Mouse (Mus musculus) embryonic facial prominence, embryonic 15.5 days (tissue): ENCODE measurements around the gene Kcnh5. TPM values are rescaled to one million over a fixed set of nuclear protein-coding genes. Genes with fewer than 3 reads are reported as not detected.

ENCODE experiments used
- ATAC-seq: fragments of 200-750 bp; cut with Nextera tagmentation; 2 replicates; pipeline ENCODE4 v1.8.0; 2017; ENCODE audit warnings: low read depth, moderate TSS enrichment; ENCODE audit not compliant: insufficient number of reproducible peaks, low FRiP score, low TSS enrichment
- H3K27ac ChIP-seq: fragments of 300-500 bp; sonication (generic); replicated peaks from 2 replicates; pipeline ENCODE4 v1.5.1; 2015; ENCODE audit warnings: mild to moderate bottlenecking, inconsistent platforms
- H3K27me3 ChIP-seq: fragments of 300-500 bp; sonication (generic); 2 replicates; pipeline ENCODE4 v1.6.1; 2015; ENCODE audit warnings: inconsistent platforms
- H3K36me3 ChIP-seq: fragments of 300-500 bp; sonication (generic); 2 replicates; pipeline ENCODE4 v1.6.1; 2015; ENCODE audit warnings: mild to moderate bottlenecking, inconsistent platforms
- H3K4me1 ChIP-seq: fragments of 300-500 bp; sonication (generic); 2 replicates; pipeline ENCODE4 v1.6.1; 2015; ENCODE audit warnings: inconsistent platforms
- H3K4me2 ChIP-seq: fragments of 300-500 bp; sonication (generic); replicated peaks from 2 replicates; pipeline ENCODE4 v1.6.1; 2015; ENCODE audit warnings: mild to moderate bottlenecking, inconsistent platforms
- H3K4me3 ChIP-seq: fragments of 300-500 bp; sonication (generic); replicated peaks from 2 replicates; pipeline ENCODE4 v1.5.1; 2015; ENCODE audit warnings: mild to moderate bottlenecking, inconsistent platforms
- H3K9ac ChIP-seq: fragments of 300-500 bp; sonication (generic); 2 replicates; pipeline ENCODE4 v1.6.1; 2015; ENCODE audit warnings: inconsistent platforms
- H3K9me3 ChIP-seq: fragments of 300-500 bp; sonication (generic); replicated peaks from 2 replicates; pipeline ENCODE4 v1.6.1; 2016; ENCODE audit warnings: inconsistent platforms
- WGBS: fragments of 180-500 bp; shearing (Covaris S2); methylation state at CpG from one replicate; pipeline ENCODE4 v1.1.7; 2015; 5-methylcytosine and 5-hydroxymethylcytosine counted together
- polyA plus RNA-seq: library from polyadenylated mRNA; unstranded; fragments of >200 nt; fragmentation: Nextera tagmentation; extraction: Ambion mirVana; gene quantifications from 2 replicates; pipeline ENCODE4 v1.2.1, GENCODE M21; 2015

Gene Kcnh5
- polyA plus RNA-seq, 1 experiment from 2014 or later, result 0.39 TPM

GRCm38 (mm10) chr12:75090957-75091356 lies 86.2 kb downstream of the Kcnh5 start:
- WGBS, result 78% methylated on average over 1 of the region's 1 CpGs
- no peaks in the 10 kb centered on the region for H3K9me3 ChIP-seq
- no peaks in the 10 kb centered on the region for H3K4me1 ChIP-seq
- no peak overlapping the region for H3K27ac ChIP-seq
- no peak for ATAC-seq
- H3K4me3 ChIP-seq, result no peak overlapping the region
- H3K4me2 ChIP-seq, result no peak overlapping the region
- H3K36me3 ChIP-seq, result no peaks in the 10 kb centered on the region
- no peak overlapping the region for H3K9ac ChIP-seq
- no peaks in the 10 kb centered on the region for H3K27me3 ChIP-seq

GRCm38 (mm10) chr12:75077175-75077574 lies 100.0 kb downstream of the Kcnh5 start:
- ATAC-seq, result no peak
- Histone ChIP-seq H3K27ac (no peak overlapping the region), H3K4me3 (no peak overlapping the region), H3K9me3 (no peaks in the 10 kb centered on the region), H3K36me3 (no peaks in the 10 kb centered on the region), H3K4me1 (no peaks in the 10 kb centered on the region), H3K27me3 (no peaks in the 10 kb centered on the region), H3K4me2 (no peak overlapping the region), H3K9ac (no peak overlapping the region)
- 66% methylated on average over 5 of the region's 5 CpGs for WGBS

- no peak overlapping the region for H3K27ac ChIP-seq
- no peak for ATAC-seq
- H3K4me1 ChIP-seq, result no peaks in the 10 kb centered on the region
- 89% methylated on average over 2 of the region's 2 CpGs for WGBS
- H3K4me2 ChIP-seq, result no peak overlapping the region
- H3K9me3 ChIP-seq, result no peaks in the 10 kb centered on the region
- no peaks in the 10 kb centered on the region for H3K36me3 ChIP-seq
- H3K4me3 ChIP-seq, result no peak overlapping the region
- no peak overlapping the region for H3K9ac ChIP-seq
- H3K27me3 ChIP-seq, result no peaks in the 10 kb centered on the region
Observed at GRCm38 (mm10) chr12:75071043-75071442, 106.1 kb downstream of the Kcnh5 start.

- Histone ChIP-seq H3K9ac (no peak overlapping the region), H3K27ac (no peak overlapping the region), H3K9me3 (no peaks in the 10 kb centered on the region), H3K36me3 (no peaks in the 10 kb centered on the region), H3K4me3 (no peak overlapping the region), H3K27me3 (no peaks in the 10 kb centered on the region), H3K4me2 (no peak overlapping the region), H3K4me1 (no peaks in the 10 kb centered on the region)
- no peak for ATAC-seq
Observed at GRCm38 (mm10) chr12:75062571-75062970, 114.6 kb downstream of the Kcnh5 start.

GRCm38 (mm10) chr12:75061731-75062130 lies 115.4 kb downstream of the Kcnh5 start:
- WGBS, result 67% methylated on average over 4 of the region's 4 CpGs
- H3K9ac ChIP-seq, result no peak overlapping the region
- no peak overlapping the region for H3K27ac ChIP-seq
- no peak for ATAC-seq
- no peaks in the 10 kb centered on the region for H3K27me3 ChIP-seq
- H3K4me1 ChIP-seq, result no peaks in the 10 kb centered on the region
- no peak overlapping the region for H3K4me2 ChIP-seq
- no peaks in the 10 kb centered on the region for H3K9me3 ChIP-seq
- H3K4me3 ChIP-seq, result no peak overlapping the region
- H3K36me3 ChIP-seq, result no peaks in the 10 kb centered on the region

- Histone ChIP-seq H3K4me1 (no peaks in the 10 kb centered on the region), H3K36me3 (no peaks in the 10 kb centered on the region), H3K27me3 (no peaks in the 10 kb centered on the region), H3K9ac (no peak overlapping the region), H3K9me3 (no peaks in the 10 kb centered on the region), H3K4me3 (no peak overlapping the region), H3K27ac (no peak overlapping the region), H3K4me2 (no peak overlapping the region)
- ATAC-seq, result no peak
- WGBS, result 51% methylated on average over 1 of the region's 1 CpGs
Observed at GRCm38 (mm10) chr12:75053731-75054130, 123.4 kb downstream of the Kcnh5 start.

- Histone ChIP-seq H3K4me3 (no peak overlapping the region), H3K27ac (no peak overlapping the region), H3K4me1 (no peaks in the 10 kb centered on the region), H3K36me3 (no peaks in the 10 kb centered on the region), H3K9ac (no peak overlapping the region), H3K9me3 (no peaks in the 10 kb centered on the region), H3K4me2 (no peak overlapping the region), H3K27me3 (no peaks in the 10 kb centered on the region)
- no peak for ATAC-seq
- 80% methylated on average over 5 of the region's 5 CpGs for WGBS
Observed at GRCm38 (mm10) chr12:75036694-75037093, 140.4 kb downstream of the Kcnh5 start.

- H3K36me3 ChIP-seq, result no peaks in the 10 kb centered on the region
- H3K4me3 ChIP-seq, result no peak overlapping the region
- no peak overlapping the region for H3K9ac ChIP-seq
- H3K27me3 ChIP-seq, result no peaks in the 10 kb centered on the region
- WGBS, result 85% methylated on average over 8 of the region's 8 CpGs
- no peaks in the 10 kb centered on the region for H3K9me3 ChIP-seq
- no peak overlapping the region for H3K4me2 ChIP-seq
- H3K27ac ChIP-seq, result no peak overlapping the region
- no peak for ATAC-seq
- H3K4me1 ChIP-seq, result no peaks in the 10 kb centered on the region
Observed at GRCm38 (mm10) chr12:75031970-75032864, 144.9 kb downstream of the Kcnh5 start.

GRCm38 (mm10) chr12:74971187-74971586 lies 205.9 kb downstream of the Kcnh5 start:
- no peak for ATAC-seq
- Histone ChIP-seq H3K4me3 (no peak overlapping the region), H3K4me2 (no peak overlapping the region), H3K27me3 (no peaks in the 10 kb centered on the region), H3K9me3 (no peaks in the 10 kb centered on the region), H3K27ac (no peak overlapping the region), H3K36me3 (no peaks in the 10 kb centered on the region), H3K4me1 (no peaks in the 10 kb centered on the region), H3K9ac (no peak overlapping the region)
- WGBS, result 94% methylated on average over 3 of the region's 3 CpGs

GRCm38 (mm10) chr12:74969420-74969819 lies 207.7 kb downstream of the Kcnh5 start:
- H3K9ac ChIP-seq, result no peak overlapping the region
- H3K27me3 ChIP-seq, result no peaks in the 10 kb centered on the region
- H3K9me3 ChIP-seq, result no peaks in the 10 kb centered on the region
- no peak overlapping the region for H3K27ac ChIP-seq
- WGBS, result 63% methylated on average over 4 of the region's 4 CpGs
- H3K36me3 ChIP-seq, result no peaks in the 10 kb centered on the region
- no peak overlapping the region for H3K4me2 ChIP-seq
- H3K4me3 ChIP-seq, result no peak overlapping the region
- no peaks in the 10 kb centered on the region for H3K4me1 ChIP-seq
- ATAC-seq, result no peak

GRCm38 (mm10) chr12:74966266-74966665 lies 210.9 kb downstream of the Kcnh5 start:
- 70% methylated on average over 2 of the region's 2 CpGs for WGBS
- Histone ChIP-seq H3K9me3 (no peaks in the 10 kb centered on the region), H3K4me2 (no peak overlapping the region), H3K27ac (no peak overlapping the region), H3K27me3 (no peaks in the 10 kb centered on the region), H3K4me3 (no peak overlapping the region), H3K9ac (no peak overlapping the region), H3K4me1 (no peaks in the 10 kb centered on the region), H3K36me3 (no peaks in the 10 kb centered on the region)
- ATAC-seq, result no peak

- H3K9me3 ChIP-seq, result no peaks in the 10 kb centered on the region
- 45% methylated on average over 2 of the region's 2 CpGs for WGBS
- H3K4me1 ChIP-seq, result peaks cover 18% of the 10 kb centered on the region
- ATAC-seq, result peak; percentile 43
- H3K4me3 ChIP-seq, result no peak overlapping the region
- no peak overlapping the region for H3K9ac ChIP-seq
- H3K27ac ChIP-seq, result no peak overlapping the region; the same call in 1 of the 2 replicates
- no peaks in the 10 kb centered on the region for H3K36me3 ChIP-seq
- H3K27me3 ChIP-seq, result no peaks in the 10 kb centered on the region
- no peak overlapping the region for H3K4me2 ChIP-seq
Observed at GRCm38 (mm10) chr12:74952661-74953060, 224.5 kb downstream of the Kcnh5 start.
